Mouse (Mus musculus) neural tube, embryonic 12.5 days (tissue): ENCODE results near the gene Pttg1. TPM values are rescaled to one million over a fixed set of nuclear protein-coding genes. Genes with fewer than 3 reads are reported as not detected.

Experiments used
- ATAC-seq: fragments of 200-750 bp; cut with Nextera tagmentation; 2 replicates; pipeline ENCODE4 v1.8.0; 2017; ENCODE audit warnings: low read depth, mild to moderate bottlenecking, moderate TSS enrichment, moderate library complexity; ENCODE audit not compliant: low FRiP score
- H3K27ac ChIP-seq: fragments of 300-500 bp; sonication (generic); 2 replicates; pipeline ENCODE4 v1.5.1; 2016
- H3K27me3 ChIP-seq: fragments of 300-500 bp; sonication (generic); replicated peaks from 2 replicates; pipeline ENCODE4 v1.6.1; 2016; ENCODE audit warnings: mild to moderate bottlenecking
- H3K36me3 ChIP-seq: fragments of 300-500 bp; sonication (generic); 2 replicates; pipeline ENCODE4 v1.6.1; 2016; ENCODE audit warnings: mild to moderate bottlenecking
- H3K4me1 ChIP-seq: fragments of 300-500 bp; sonication (generic); 2 replicates; pipeline ENCODE4 v1.6.1; 2016
- H3K4me2 ChIP-seq: fragments of 300-500 bp; sonication (generic); replicated peaks from 2 replicates; pipeline ENCODE4 v1.6.1; 2016; ENCODE audit warnings: mild to moderate bottlenecking
- H3K4me3 ChIP-seq: fragments of 300-500 bp; sonication (generic); 2 replicates; pipeline ENCODE4 v1.5.1; 2016
- H3K9ac ChIP-seq: fragments of 300-500 bp; sonication (generic); 2 replicates; pipeline ENCODE4 v1.6.1; 2016; ENCODE audit warnings: mild to moderate bottlenecking
- H3K9me3 ChIP-seq: fragments of 300-500 bp; sonication (generic); 2 replicates; pipeline ENCODE4 v1.6.1; 2016; ENCODE audit warnings: mild to moderate bottlenecking
- WGBS: fragments of 180-500 bp; shearing (Covaris S2); methylation state at CpG from one replicate; pipeline ENCODE4 v1.1.7; 2016; 5-methylcytosine and 5-hydroxymethylcytosine counted together
- polyA plus RNA-seq: library from polyadenylated mRNA; unstranded; fragments of >200 nt; fragmentation: Nextera tagmentation; extraction: Ambion mirVana; gene quantifications from 2 replicates; pipeline ENCODE4 v1.2.1, GENCODE M21; 2016

The Pttg1 gene
- polyA plus RNA-seq, 1 experiment from 2014 or later = 65.7 TPM

- H3K9me3 ChIP-seq = no peaks in the 10 kb centered on the region; the same call in 1 of the 2 replicates
- no peak overlapping the region for H3K27ac ChIP-seq
- no peak for ATAC-seq
- WGBS = 47% methylated on average over 4 of the region's 4 CpGs
- H3K4me3 ChIP-seq = no peak overlapping the region
- no peaks in the 10 kb centered on the region for H3K27me3 ChIP-seq
- H3K36me3 ChIP-seq = no peaks in the 10 kb centered on the region
- H3K4me1 ChIP-seq = no peaks in the 10 kb centered on the region
- H3K4me2 ChIP-seq = no peak overlapping the region
- no peak overlapping the region for H3K9ac ChIP-seq
These were observed 26.8 kb downstream of the Pttg1 start for GRCm38 (mm10) chr11:43399297-43399696.

DNA sequence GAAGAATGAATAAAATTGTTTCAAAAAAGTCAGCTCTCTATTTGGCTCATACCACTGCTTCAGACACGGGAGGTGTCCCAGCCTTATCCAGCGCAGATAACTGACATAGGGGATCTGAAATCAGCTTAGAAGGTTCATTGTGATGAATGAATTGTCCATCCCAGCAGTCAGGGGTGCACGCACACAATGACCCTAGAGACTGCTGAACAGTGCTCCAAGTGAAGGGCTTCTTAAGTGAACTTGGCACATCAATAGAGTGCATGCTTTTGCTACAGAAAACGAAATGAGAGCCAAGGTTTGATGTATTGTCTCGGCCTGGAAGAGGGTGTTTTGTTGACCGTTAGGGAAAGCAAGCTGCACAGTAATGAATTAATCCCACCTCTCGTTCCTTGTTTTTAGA is 29.4 kb downstream of the Pttg1 start:
- H3K4me3 ChIP-seq = no peak overlapping the region
- H3K9ac ChIP-seq = no peak overlapping the region
- no peak overlapping the region for H3K4me2 ChIP-seq
- ATAC-seq = no peak
- no peaks in the 10 kb centered on the region for H3K27me3 ChIP-seq
- no peaks in the 10 kb centered on the region for H3K4me1 ChIP-seq
- H3K27ac ChIP-seq = no peak overlapping the region
- no peaks in the 10 kb centered on the region for H3K36me3 ChIP-seq
- 79% methylated on average over 7 of the region's 7 CpGs for WGBS
- no peaks in the 10 kb centered on the region for H3K9me3 ChIP-seq

DNA sequence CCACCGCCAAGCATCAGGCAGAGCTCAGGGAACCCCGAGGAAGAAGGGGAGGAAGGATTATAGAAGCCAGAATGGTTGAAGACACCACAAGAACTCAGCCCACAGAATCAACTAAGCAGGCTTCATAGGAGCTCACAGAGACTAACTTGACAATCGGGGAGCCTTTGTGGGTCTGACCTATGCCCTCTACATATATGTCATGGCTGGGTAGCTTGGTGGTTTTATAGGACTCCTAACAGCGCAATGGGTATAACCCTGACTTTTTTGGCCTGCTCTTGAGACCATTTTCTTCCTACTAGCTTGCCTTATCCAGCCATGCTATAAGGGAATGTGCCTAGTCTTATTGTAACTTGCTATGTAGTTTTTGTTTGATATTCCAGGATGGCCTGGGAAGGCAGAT is 29.8 kb downstream of the Pttg1 start:
- no peak overlapping the region for H3K9ac ChIP-seq
- H3K9me3 ChIP-seq = no peaks in the 10 kb centered on the region
- no peak for ATAC-seq
- no peak overlapping the region for H3K4me3 ChIP-seq
- H3K4me1 ChIP-seq = no peaks in the 10 kb centered on the region
- 89% methylated on average over 4 of the region's 4 CpGs for WGBS
- H3K27me3 ChIP-seq = no peaks in the 10 kb centered on the region
- no peaks in the 10 kb centered on the region for H3K36me3 ChIP-seq
- no peak overlapping the region for H3K4me2 ChIP-seq
- H3K27ac ChIP-seq = no peak overlapping the region

- 83% methylated on average over 14 of the region's 14 CpGs for WGBS
- Histone ChIP-seq H3K9ac (no peak overlapping the region), H3K9me3 (no peaks in the 10 kb centered on the region), H3K4me3 (no peak overlapping the region), H3K4me2 (no peak overlapping the region), H3K27me3 (no peaks in the 10 kb centered on the region), H3K27ac (no peak overlapping the region), H3K36me3 (no peaks in the 10 kb centered on the region), H3K4me1 (no peaks in the 10 kb centered on the region)
- no peak for ATAC-seq
These were observed 30.7 kb downstream of the Pttg1 start for GRCm38 (mm10) chr11:43395073-43395948.

GRCm38 (mm10) chr11:43393325-43393724 is 32.7 kb downstream of the Pttg1 start:
- Histone ChIP-seq H3K36me3 (no peaks in the 10 kb centered on the region), H3K27ac (no peak overlapping the region), H3K4me1 (no peaks in the 10 kb centered on the region), H3K9me3 (no peaks in the 10 kb centered on the region), H3K4me2 (no peak overlapping the region), H3K4me3 (no peak overlapping the region), H3K9ac (no peak overlapping the region), H3K27me3 (no peaks in the 10 kb centered on the region)
- WGBS = 92% methylated on average over 4 of the region's 4 CpGs
- ATAC-seq = no peak

DNA sequence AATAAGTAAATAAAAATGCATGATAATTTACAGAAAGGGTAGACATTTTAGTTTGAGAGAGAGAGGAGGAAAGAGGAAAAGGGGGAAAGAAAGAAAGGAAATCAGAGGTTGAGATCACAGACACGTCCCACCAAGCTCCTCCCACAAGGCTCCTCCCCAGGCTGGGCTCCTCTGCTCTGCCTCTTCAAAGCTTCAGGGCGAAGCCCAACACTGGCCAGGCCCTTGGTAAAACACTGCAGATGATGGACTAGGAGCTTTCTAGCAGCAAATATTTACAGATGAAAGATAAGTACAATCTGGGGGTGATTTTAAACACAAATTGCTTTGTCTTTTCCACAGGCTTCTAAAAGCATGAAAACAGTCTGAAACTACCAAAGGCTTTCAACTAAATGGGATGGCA is 33.3 kb downstream of the Pttg1 start:
- Histone ChIP-seq H3K9ac (no peak overlapping the region), H3K4me2 (no peak overlapping the region), H3K36me3 (no peaks in the 10 kb centered on the region), H3K4me1 (no peaks in the 10 kb centered on the region), H3K9me3 (no peaks in the 10 kb centered on the region), H3K27me3 (no peaks in the 10 kb centered on the region), H3K27ac (no peak overlapping the region), H3K4me3 (no peak overlapping the region)
- 45% methylated on average over 2 of the region's 2 CpGs for WGBS
- ATAC-seq = no peak

GRCm38 (mm10) chr11:43389118-43389517 is 36.9 kb downstream of the Pttg1 start:
- no peaks in the 10 kb centered on the region for H3K36me3 ChIP-seq
- H3K9ac ChIP-seq = no peak overlapping the region
- no peak overlapping the region for H3K27ac ChIP-seq
- WGBS = 83% methylated on average over 7 of the region's 7 CpGs
- H3K27me3 ChIP-seq = no peaks in the 10 kb centered on the region
- H3K4me2 ChIP-seq = no peak overlapping the region
- H3K4me1 ChIP-seq = peaks cover 6% of the 10 kb centered on the region; the same call in 1 of the 2 replicates
- H3K9me3 ChIP-seq = no peaks in the 10 kb centered on the region
- no peak for ATAC-seq
- no peak overlapping the region for H3K4me3 ChIP-seq

GRCm38 (mm10) chr11:43388122-43389097 is 37.6 kb downstream of the Pttg1 start:
- Histone ChIP-seq H3K27me3 (no peaks in the 10 kb centered on the region), H3K9me3 (no peaks in the 10 kb centered on the region), H3K4me2 (no peak overlapping the region), H3K9ac (no peak overlapping the region), H3K4me1 (peaks cover 6% of the 10 kb centered on the region; the same call in 1 of the 2 replicates), H3K27ac (no peak overlapping the region), H3K36me3 (no peaks in the 10 kb centered on the region), H3K4me3 (no peak overlapping the region)
- 83% methylated on average over 21 of the region's 21 CpGs for WGBS
- no peak for ATAC-seq

- no peaks in the 10 kb centered on the region for H3K27me3 ChIP-seq
- H3K4me1 ChIP-seq = peaks cover 6% of the 10 kb centered on the region; the same call in 1 of the 2 replicates
- no peaks in the 10 kb centered on the region for H3K9me3 ChIP-seq
- no peak overlapping the region for H3K9ac ChIP-seq
- H3K4me2 ChIP-seq = no peak overlapping the region
- no peaks in the 10 kb centered on the region for H3K36me3 ChIP-seq
- 92% methylated on average over 14 of the region's 14 CpGs for WGBS
- H3K4me3 ChIP-seq = no peak overlapping the region
- H3K27ac ChIP-seq = no peak overlapping the region
- no peak for ATAC-seq
These were observed 38.8 kb downstream of the Pttg1 start for GRCm38 (mm10) chr11:43387004-43387880.

GRCm38 (mm10) chr11:43385716-43386115 is 40.3 kb downstream of the Pttg1 start:
- Histone ChIP-seq H3K4me1 (peaks cover 6% of the 10 kb centered on the region; the same call in 1 of the 2 replicates), H3K36me3 (no peaks in the 10 kb centered on the region), H3K9me3 (no peaks in the 10 kb centered on the region), H3K27me3 (no peaks in the 10 kb centered on the region), H3K4me3 (peak overlapping the region; percentile 29), H3K4me2 (peak overlapping the region; percentile 69), H3K9ac (peak overlapping the region; percentile 39; the same call in 1 of the 2 replicates), H3K27ac (no peak overlapping the region)
- ATAC-seq = peak; percentile 76; the same call in 1 of the 2 replicates
- 4% methylated on average over 8 of the region's 8 CpGs for WGBS

GRCm38 (mm10) chr11:43385055-43385649 is 40.9 kb downstream of the Pttg1 start:
- Histone ChIP-seq H3K9me3 (no peaks in the 10 kb centered on the region), H3K36me3 (no peaks in the 10 kb centered on the region), H3K4me1 (peaks cover 6% of the 10 kb centered on the region; the same call in 1 of the 2 replicates), H3K4me3 (peak overlapping the region; percentile 29), H3K27me3 (no peaks in the 10 kb centered on the region), H3K27ac (no peak overlapping the region; the same call in 1 of the 2 replicates), H3K9ac (peak overlapping the region; percentile 39), H3K4me2 (peak overlapping the region; percentile 69)
- ATAC-seq = peak; percentile 83
- WGBS = 2% methylated on average over 18 of the region's 18 CpGs
